Comparison of ENCODE assay signal across 8 mouse cellular contexts in the genomic region with DNA sequence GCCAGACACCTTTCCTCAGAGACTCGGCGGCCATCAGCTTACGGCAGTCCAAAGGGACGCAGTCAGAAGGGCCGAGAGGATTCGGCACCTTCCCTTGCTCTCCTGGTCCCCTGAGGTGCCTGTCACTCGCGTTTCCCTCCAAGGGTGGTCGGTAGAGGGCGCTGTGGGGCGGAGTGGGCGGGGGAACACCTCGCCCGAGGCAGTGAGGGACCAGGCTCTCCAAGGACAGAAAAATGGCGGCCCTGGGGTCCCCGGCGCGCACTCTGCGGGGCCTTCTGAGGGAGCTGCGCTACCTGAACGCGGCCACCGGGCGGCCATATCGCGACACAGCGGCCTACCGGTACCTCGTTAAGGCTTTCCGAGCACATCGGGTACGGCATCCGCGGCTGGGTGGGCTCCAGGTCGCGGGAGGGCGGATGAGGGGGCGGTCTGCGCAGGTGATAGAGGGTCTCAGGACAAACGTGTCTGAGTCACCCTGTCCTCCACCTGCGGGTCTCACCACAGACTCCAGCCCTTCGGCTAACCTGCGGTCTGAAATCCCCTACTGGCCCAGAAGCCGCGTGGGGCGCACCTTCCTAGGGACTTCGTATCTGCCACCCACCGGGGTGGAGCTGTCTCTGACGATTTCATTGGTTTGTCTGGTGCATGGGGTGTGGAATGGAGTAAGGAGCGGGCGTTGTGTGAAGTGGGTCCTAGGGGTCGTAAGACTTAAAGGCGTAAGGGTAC. TPM values are rescaled to one million over a fixed set of nuclear protein-coding genes. Genes with fewer than 3 reads are reported as not detected.
A peak's percentile ranks its signal among the peaks of the same experiment; 100 is the strongest.
DNase-seq lines count a peak whose midpoint lies in the region; ATAC-seq lines count a peak whose summit lies in the region.

No protein-coding gene starts in this region.

- under 1% methylated on average over 53 of the region's 53 CpGs for WGBS in hindbrain, embryonic 13.5 days

- H3K36me3 ChIP-seq in hindbrain, embryonic 13.5 days, result peaks cover 7% of the 10 kb centered on the region

- H3K4me1 ChIP-seq in hindbrain, embryonic 13.5 days (replicated peaks), result peaks cover 23% of the 10 kb centered on the region

- peak overlapping the region; percentile 59 for H3K4me2 ChIP-seq in hindbrain, embryonic 13.5 days

- H3K27ac ChIP-seq in hindbrain, embryonic 13.5 days, result peak overlapping the region; percentile 97

- peak overlapping the region; percentile 89 for H3K9ac ChIP-seq in hindbrain, embryonic 13.5 days

- DNase-seq in R1 (ENCODE audit: low read depth, low spot score), result peak; percentile 95
- peak; percentile 100 for DNase-seq in cerebellum, postnatal 14 days
- peak; percentile 89 to 96 for DNase-seq in frontal cortex, postnatal 14 days (ENCODE audit: low spot score in 2 of 2)
- DNase-seq in layer of hippocampus, postnatal 25 days (ENCODE audit: extremely low spot score in 1 of 2, low spot score in 1 of 2), result peak; percentile 100
- peak; percentile 100 for DNase-seq in lung, postnatal 14 days
- peak; percentile 99 for DNase-seq in ovary, postnatal 36 days (ENCODE audit: low spot score)
- peak; percentile 99 for DNase-seq in thymus, postnatal 14 days

- no peaks in the 10 kb centered on the region for H3K9me3 ChIP-seq in hindbrain, embryonic 13.5 days

- no peaks in the 10 kb centered on the region for H3K27me3 ChIP-seq in hindbrain, embryonic 13.5 days

- H3K4me3 ChIP-seq in hindbrain, embryonic 13.5 days, result peak overlapping the region; percentile 77

- peak; percentile 75 for ATAC-seq in hindbrain, embryonic 13.5 days (ENCODE audit: low FRiP score)

RNA-seq across cellular contexts. Expression of a gene that starts 1.5 kb away (rescaled TPM):
- polyA plus RNA-seq in hindbrain, embryonic 13.5 days (2015; fragmentation: Nextera tagmentation; extraction: Ambion mirVana), result 161 and 163 TPM in 2 replicates
- total RNA-seq in layer of hippocampus, postnatal 25 days (2021), result 10 to 100 TPM; 50.7 to 63.4 TPM

RNA-seq across cellular contexts. Expression of a gene that starts 16.3 kb away (rescaled TPM):
- polyA plus RNA-seq in hindbrain, embryonic 13.5 days (2015; fragmentation: Nextera tagmentation; extraction: Ambion mirVana), result 42.4 and 47.3 TPM in 2 replicates
- 100 to 1,000 TPM; 133 to 214 TPM for total RNA-seq in layer of hippocampus, postnatal 25 days (2021)

Comparison
In these comparisons a context has a peak if more than half of its experiments do, and no peak if none do; other contexts are left out.
1. Peak in every context shown above with its lines: DNase-seq, ATAC-seq, H3K4me3 ChIP-seq and H3K27ac ChIP-seq.